Mouse (Mus musculus): ENCODE measurements around the gene Fbxw7. TPM values are rescaled to one million over a fixed set of nuclear protein-coding genes. Genes with fewer than 3 reads are reported as not detected.

The Fbxw7 gene
- polyA plus RNA-seq, 1 experiment, result 2.7 TPM

DNA sequence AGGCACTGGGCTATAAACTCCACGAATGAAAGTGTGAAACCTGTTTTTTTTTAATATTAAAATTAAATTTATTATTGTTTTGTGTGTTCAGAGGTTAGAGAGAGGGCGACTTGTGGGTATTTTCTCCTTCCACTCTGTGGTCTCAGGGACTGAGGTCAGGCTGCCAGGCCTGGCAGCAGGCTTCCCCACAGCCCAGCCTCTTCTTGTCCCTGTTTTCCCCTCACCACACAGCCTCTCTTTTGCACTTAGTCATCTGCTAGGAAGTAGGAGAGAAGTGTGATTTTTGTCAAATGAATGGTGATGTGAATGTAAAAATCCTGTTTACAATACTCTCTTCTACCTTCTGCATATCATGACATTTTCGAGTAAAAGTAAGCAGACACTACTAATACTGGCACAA lies 7.2 kb upstream of the Fbxw7 start:
- H3K79me2 ChIP-seq (ENCODE audit: control insufficient read depth, insufficient read depth), result peaks cover 6% of the 10 kb centered on the region
- no peaks in the 10 kb centered on the region for H3K79me3 ChIP-seq (ENCODE audit: low read depth)
- H3K27me3 ChIP-seq (ENCODE audit: control insufficient read depth, insufficient read depth, insufficient read length), result no peaks in the 10 kb centered on the region
- H3K36me3 ChIP-seq (ENCODE audit: control insufficient read depth, insufficient read depth), result no peaks in the 10 kb centered on the region
- H3K4me3 ChIP-seq (ENCODE audit: insufficient read depth, poor library complexity, severe bottlenecking), result no peak overlapping the region
- H3ac ChIP-seq (ENCODE audit: control insufficient read depth, insufficient read length, low read depth), result no peak overlapping the region
- TF ChIP-seq MYOD1 (IDR thresholded peaks at IDR 0.05; ENCODE audit: control insufficient read depth, insufficient read length, low read depth) (no peak), MAX (IDR thresholded peaks at IDR 0.05) (no peak), CTCF (IDR thresholded peaks at IDR 0.05; ENCODE audit: control insufficient read depth, insufficient read depth, insufficient read length) (no peak), USF1 (IDR thresholded peaks at IDR 0.05; ENCODE audit: low read depth) (no peak), MYOG (IDR thresholded peaks at IDR 0.05; ENCODE audit: control insufficient read depth, extremely low read depth, insufficient read length) (no peak), CEBPB (IDR thresholded peaks at IDR 0.05; ENCODE audit: low read depth) (no peak), FOSL1 (IDR thresholded peaks at IDR 0.05; ENCODE audit: insufficient read depth, low read length, poor library complexity, severe bottlenecking) (no peak)

DNA sequence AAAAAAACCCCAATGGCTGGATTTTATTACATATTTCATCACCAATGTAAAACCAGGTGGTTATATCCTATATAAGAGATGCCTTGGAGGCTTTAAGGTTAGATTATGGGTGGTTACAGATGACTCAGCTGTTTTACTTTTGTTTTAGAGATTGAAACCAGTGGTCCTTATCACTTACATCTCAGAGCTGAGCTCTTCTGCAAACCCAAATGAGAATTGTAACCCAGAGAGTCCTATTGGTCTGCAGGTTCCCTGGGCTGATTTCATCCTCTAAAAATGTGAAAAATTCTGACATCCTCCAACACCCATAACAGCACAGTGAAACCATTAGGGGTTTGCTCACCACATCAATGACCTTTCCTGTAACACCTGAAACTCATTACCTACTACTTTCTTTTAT lies 6.2 kb upstream of the Fbxw7 start:
- Histone ChIP-seq H3K79me2 (ENCODE audit: control insufficient read depth, insufficient read depth) (peaks cover 16% of the 10 kb centered on the region), H3ac (ENCODE audit: control insufficient read depth, insufficient read length, low read depth) (no peak overlapping the region), H3K79me3 (ENCODE audit: low read depth) (peaks cover 2% of the 10 kb centered on the region), H3K27me3 (ENCODE audit: control insufficient read depth, insufficient read depth, insufficient read length) (no peaks in the 10 kb centered on the region), H3K4me3 (ENCODE audit: insufficient read depth, poor library complexity, severe bottlenecking) (no peak overlapping the region), H3K36me3 (ENCODE audit: control insufficient read depth, insufficient read depth) (no peaks in the 10 kb centered on the region)
- TF ChIP-seq USF1 (IDR thresholded peaks at IDR 0.05; ENCODE audit: low read depth) (no peak), FOSL1 (IDR thresholded peaks at IDR 0.05; ENCODE audit: insufficient read depth, low read length, poor library complexity, severe bottlenecking) (no peak), MYOG (IDR thresholded peaks at IDR 0.05; ENCODE audit: control insufficient read depth, extremely low read depth, insufficient read length) (no peak), MAX (IDR thresholded peaks at IDR 0.05) (no peak), MYOD1 (IDR thresholded peaks at IDR 0.05; ENCODE audit: control insufficient read depth, insufficient read length, low read depth) (no peak), CEBPB (IDR thresholded peaks at IDR 0.05; ENCODE audit: low read depth) (no peak), CTCF (IDR thresholded peaks at IDR 0.05; ENCODE audit: control insufficient read depth, insufficient read depth, insufficient read length) (no peak)

DNA sequence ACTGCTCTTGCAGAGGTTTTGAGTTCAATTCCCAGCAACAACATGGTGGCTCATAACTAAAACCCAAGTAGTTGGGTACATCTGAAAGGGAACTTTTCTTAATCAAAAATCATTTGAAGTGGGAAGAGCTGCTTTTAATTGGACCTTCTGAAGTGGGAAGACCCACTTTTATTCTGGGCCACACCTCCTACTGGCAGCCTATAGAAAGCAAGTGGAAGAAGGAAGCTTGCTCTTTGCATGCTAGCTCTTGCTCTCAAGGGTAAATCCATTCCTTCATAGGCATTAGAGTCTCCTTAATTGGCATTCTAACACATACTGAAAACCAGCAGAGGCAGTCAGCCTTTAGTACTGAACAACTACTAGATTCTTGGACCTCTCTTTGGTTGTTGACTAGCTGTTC lies 4.3 kb upstream of the Fbxw7 start:
- H3K36me3 ChIP-seq (ENCODE audit: control insufficient read depth, insufficient read depth), result no peaks in the 10 kb centered on the region
- no peak overlapping the region for H3K4me3 ChIP-seq (ENCODE audit: insufficient read depth, poor library complexity, severe bottlenecking)
- peaks cover 4% of the 10 kb centered on the region for H3K79me3 ChIP-seq (ENCODE audit: low read depth)
- H3K79me2 ChIP-seq (ENCODE audit: control insufficient read depth, insufficient read depth), result peaks cover 29% of the 10 kb centered on the region
- no peaks in the 10 kb centered on the region for H3K27me3 ChIP-seq (ENCODE audit: control insufficient read depth, insufficient read depth, insufficient read length)
- H3ac ChIP-seq (ENCODE audit: control insufficient read depth, insufficient read length, low read depth), result no peak overlapping the region
- TF ChIP-seq MYOG (IDR thresholded peaks at IDR 0.05; ENCODE audit: control insufficient read depth, extremely low read depth, insufficient read length) (no peak), MAX (IDR thresholded peaks at IDR 0.05) (no peak), USF1 (IDR thresholded peaks at IDR 0.05; ENCODE audit: low read depth) (no peak), MYOD1 (IDR thresholded peaks at IDR 0.05; ENCODE audit: control insufficient read depth, insufficient read length, low read depth) (no peak), FOSL1 (IDR thresholded peaks at IDR 0.05; ENCODE audit: insufficient read depth, low read length, poor library complexity, severe bottlenecking) (no peak), CTCF (IDR thresholded peaks at IDR 0.05; ENCODE audit: control insufficient read depth, insufficient read depth, insufficient read length) (no peak), CEBPB (IDR thresholded peaks at IDR 0.05; ENCODE audit: low read depth) (no peak)

DNA sequence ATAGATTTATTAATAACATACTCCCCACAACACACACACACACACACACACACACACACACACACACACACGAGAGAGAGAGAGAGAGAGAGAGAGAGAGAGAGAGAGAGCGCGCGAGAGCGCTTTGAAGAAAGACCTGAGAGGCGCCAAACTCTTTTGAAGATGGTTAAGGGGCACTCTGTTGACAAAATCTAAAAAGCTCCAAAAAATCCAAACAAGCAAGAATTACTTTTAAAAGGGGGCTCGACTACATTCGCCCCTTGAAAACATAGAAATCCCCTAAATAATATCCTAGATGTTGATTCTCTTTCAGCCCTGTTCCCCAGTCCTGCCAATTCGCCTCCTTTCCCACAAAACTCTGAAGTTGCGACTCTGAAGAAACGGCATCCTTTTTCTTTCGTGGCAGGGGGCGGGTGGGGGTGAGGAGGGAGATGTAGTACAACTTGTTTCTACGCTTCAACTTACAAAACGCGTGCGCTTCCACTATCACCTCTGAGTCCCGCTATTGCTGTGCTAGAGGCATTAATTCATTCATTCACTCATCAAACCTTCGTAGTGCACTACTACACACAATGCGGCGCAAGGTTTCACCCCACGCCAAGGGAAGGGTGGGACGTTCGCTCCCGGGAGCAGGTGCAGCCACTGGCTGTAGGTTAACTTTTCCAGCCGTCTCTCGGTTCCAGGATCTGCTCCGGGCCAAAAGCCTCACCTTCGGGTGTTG lies 1.5 kb upstream of the Fbxw7 start:
- Histone ChIP-seq H3K4me3 (ENCODE audit: insufficient read depth, poor library complexity, severe bottlenecking) (peak overlapping the region; percentile 92), H3ac (ENCODE audit: control insufficient read depth, insufficient read length, low read depth) (peak overlapping the region; percentile 54), H3K79me3 (ENCODE audit: low read depth) (peaks cover 19% of the 10 kb centered on the region), H3K36me3 (ENCODE audit: control insufficient read depth, insufficient read depth) (no peaks in the 10 kb centered on the region), H3K79me2 (ENCODE audit: control insufficient read depth, insufficient read depth) (peaks cover 57% of the 10 kb centered on the region), H3K27me3 (ENCODE audit: control insufficient read depth, insufficient read depth, insufficient read length) (no peaks in the 10 kb centered on the region)
- TF ChIP-seq CTCF (IDR thresholded peaks at IDR 0.05; ENCODE audit: control insufficient read depth, insufficient read depth, insufficient read length) (no peak), MYOG (IDR thresholded peaks at IDR 0.05; ENCODE audit: control insufficient read depth, extremely low read depth, insufficient read length) (no peak), MAX (IDR thresholded peaks at IDR 0.05) (no peak), USF1 (IDR thresholded peaks at IDR 0.05; ENCODE audit: low read depth) (no peak), CEBPB (IDR thresholded peaks at IDR 0.05; ENCODE audit: low read depth) (no peak), MYOD1 (IDR thresholded peaks at IDR 0.05; ENCODE audit: control insufficient read depth, insufficient read length, low read depth) (no peak), FOSL1 (IDR thresholded peaks at IDR 0.05; ENCODE audit: insufficient read depth, low read length, poor library complexity, severe bottlenecking) (no peak)

DNA sequence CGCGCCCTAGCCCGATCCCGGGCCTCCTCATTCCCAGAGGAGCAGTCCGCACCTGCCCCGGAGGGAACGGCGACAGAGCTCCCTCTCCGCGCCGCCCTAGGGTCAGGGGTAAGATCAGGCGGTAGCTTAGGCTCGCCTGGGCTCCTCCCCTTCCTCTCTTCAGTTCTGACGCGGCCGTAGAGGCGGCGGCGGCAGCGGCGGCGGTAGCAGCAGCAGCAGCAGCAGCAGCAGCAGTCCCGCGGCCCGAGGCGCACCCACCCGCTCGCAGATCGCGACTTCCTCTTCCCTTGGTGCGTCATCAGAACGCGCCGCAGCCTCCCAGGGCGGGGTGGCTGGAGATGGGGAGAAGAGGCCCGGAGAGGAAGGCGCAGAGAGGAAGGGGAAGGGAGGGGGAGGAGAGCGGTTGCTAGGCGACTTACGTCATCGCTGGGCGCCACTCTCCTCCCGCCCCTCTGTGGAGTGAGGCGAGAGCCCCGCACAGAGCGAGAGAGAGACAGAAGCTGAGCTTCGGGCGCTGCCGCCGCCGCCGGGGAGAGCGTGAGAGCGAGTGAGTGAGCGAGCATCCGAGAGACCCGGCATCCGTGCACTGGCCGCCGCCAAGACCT lies 809 bp upstream of the Fbxw7 start:
- H3K79me3 ChIP-seq (ENCODE audit: low read depth), result peaks cover 24% of the 10 kb centered on the region
- TF ChIP-seq CEBPB (IDR thresholded peaks at IDR 0.05; ENCODE audit: low read depth) (no peak), FOSL1 (IDR thresholded peaks at IDR 0.05; ENCODE audit: insufficient read depth, low read length, poor library complexity, severe bottlenecking) (no peak), MYOG (IDR thresholded peaks at IDR 0.05; ENCODE audit: control insufficient read depth, extremely low read depth, insufficient read length) (no peak), MYOD1 (IDR thresholded peaks at IDR 0.05; ENCODE audit: control insufficient read depth, insufficient read length, low read depth) (no peak), CTCF (IDR thresholded peaks at IDR 0.05; ENCODE audit: control insufficient read depth, insufficient read depth, insufficient read length) (no peak), USF1 (IDR thresholded peaks at IDR 0.05; ENCODE audit: low read depth) (no peak), MAX (IDR thresholded peaks at IDR 0.05) (no peak)
- peak overlapping the region; percentile 92 for H3K4me3 ChIP-seq (ENCODE audit: insufficient read depth, poor library complexity, severe bottlenecking)
- H3K27me3 ChIP-seq (ENCODE audit: control insufficient read depth, insufficient read depth, insufficient read length), result no peaks in the 10 kb centered on the region
- H3K36me3 ChIP-seq (ENCODE audit: control insufficient read depth, insufficient read depth), result no peaks in the 10 kb centered on the region
- H3K79me2 ChIP-seq (ENCODE audit: control insufficient read depth, insufficient read depth), result peaks cover 64% of the 10 kb centered on the region
- H3ac ChIP-seq (ENCODE audit: control insufficient read depth, insufficient read length, low read depth), result peak overlapping the region; percentile 89
